1 mouse cellular context compared by ENCODE assay signal in the genomic region with DNA sequence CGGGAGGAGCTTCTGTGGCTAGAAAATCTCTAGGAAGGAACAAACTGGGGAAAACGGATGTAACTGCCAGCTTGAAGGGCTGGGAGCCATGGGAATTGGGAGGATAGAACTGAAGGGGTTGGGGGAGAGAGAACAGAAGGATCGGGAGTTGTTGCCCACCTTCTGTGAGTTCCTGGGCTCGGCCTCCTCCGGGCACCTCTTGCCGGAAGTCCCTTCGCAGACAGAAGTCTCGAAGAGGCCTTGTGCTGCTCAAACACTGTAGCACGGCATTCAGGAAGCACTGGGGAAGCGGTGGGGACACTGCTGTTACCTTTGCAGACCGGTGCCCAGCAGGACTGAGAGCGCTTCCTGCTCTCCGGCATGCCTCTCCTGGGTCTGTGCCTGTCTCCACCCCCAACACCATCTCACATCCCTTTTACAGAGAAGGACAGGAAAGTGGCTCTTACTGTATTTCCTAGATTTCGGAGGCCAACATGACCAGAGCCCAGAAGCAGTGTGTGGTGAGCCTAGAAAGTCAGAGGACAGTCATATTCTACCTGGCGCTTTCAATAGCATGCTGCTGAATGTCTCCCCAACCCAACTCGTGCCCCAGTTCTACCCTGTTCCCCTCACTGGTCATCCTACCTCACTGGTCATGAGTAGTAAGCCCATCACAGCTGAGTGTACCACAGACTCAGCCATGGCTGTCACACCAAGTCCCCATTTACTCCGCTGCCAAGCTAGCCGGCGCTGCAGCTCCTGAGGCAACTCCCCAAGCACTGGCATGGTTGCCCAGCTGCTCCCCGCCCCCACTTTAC.
TF ChIP-seq lines count a peak whose summit lies in the region.

No protein-coding gene starts in this region.

TF ChIP-seq in ES-E14, 5 proteins besides CTCF, POLR2A, EP300 and RAD21 (continued from another document):
- TF ChIP-seq CHD2 (IDR thresholded peaks at IDR 0.05; ENCODE audit: low read depth, low read length), result no peak
- no peak for TF ChIP-seq ZC3H11A (IDR thresholded peaks at IDR 0.05; ENCODE audit: borderline replicate concordance, low read depth, low read length)
